Mouse (Mus musculus) bone marrow, adult 2 months (tissue): ENCODE data around the gene Rpl28. TPM values are rescaled to one million over a fixed set of nuclear protein-coding genes. Genes with fewer than 3 reads are reported as not detected.

Experiments
- H3K27ac ChIP-seq: fragments of 200-500 bp; 2 replicates; pipeline ENCODE4 v1.5.1; 2012; ENCODE audit warnings: low read depth, mild to moderate bottlenecking, control low read depth, inconsistent platforms, low read length; ENCODE audit not compliant: control insufficient read depth, poor library complexity, insufficient read depth
- H3K4me1 ChIP-seq: fragments of 200-500 bp; 2 replicates; pipeline ENCODE4 v1.6.1; 2011; ENCODE audit warnings: low read length; ENCODE audit not compliant: control insufficient read depth, insufficient read depth
- H3K4me3 ChIP-seq: fragments of 200-500 bp; replicated peaks from 2 replicates; pipeline ENCODE3; 2011; ENCODE audit warnings: mild to moderate bottlenecking, low read depth, low read length, control low read depth; ENCODE audit not compliant: control insufficient read depth
- CTCF ChIP-seq: fragments of 200-500 bp; IDR thresholded peaks from 2 replicates; pipeline ENCODE4 v1.5.1; 2011; ENCODE audit warnings: low read length, control low read depth; ENCODE audit not compliant: control insufficient read depth, insufficient read depth
- POLR2A ChIP-seq: fragments of 200-500 bp; IDR thresholded peaks from 2 replicates; pipeline ENCODE4 v1.6.1; 2011; ENCODE audit warnings: low read depth, mild to moderate bottlenecking, control low read depth, low read length, borderline replicate concordance; ENCODE audit not compliant: control insufficient read depth
- WGBS: fragments of 180-500 bp; shearing (Covaris S2); methylation state at CpG from one replicate; pipeline ENCODE4 v1.1.7; 2018; 5-methylcytosine and 5-hydroxymethylcytosine counted together
- polyA plus RNA-seq: library from polyadenylated mRNA; stranded (reverse); fragments of >200 nt; gene quantifications from 2 replicates; pipeline ENCODE4 v1.2.4, GENCODE M21; 2011; ENCODE audit warnings: low replicate concordance; ENCODE audit not compliant: missing spikeins, insufficient read depth, insufficient read length

Gene Rpl28
- polyA plus RNA-seq, 1 experiment, result 887 TPM

GRCm38 (mm10) chr7:4836351-4836792 is 43.7 kb downstream of the Rpl28 start:
- no peaks in the 10 kb centered on the region for H3K4me1 ChIP-seq
- TF ChIP-seq POLR2A (no peak), CTCF (peak; percentile 24; the same call in 1 of the 2 replicates)
- under 1% methylated on average over 51 of the region's 51 CpGs for WGBS
- H3K27ac ChIP-seq, result no peak overlapping the region; the same call in 1 of the 2 replicates
- H3K4me3 ChIP-seq, result no peak overlapping the region

GRCm38 (mm10) chr7:4837639-4838038 is 45.0 kb downstream of the Rpl28 start:
- Histone ChIP-seq H3K27ac (no peak overlapping the region), H3K4me1 (no peaks in the 10 kb centered on the region), H3K4me3 (no peak overlapping the region)
- 13% methylated on average over 1 of the region's 1 CpGs for WGBS
- TF ChIP-seq CTCF (no peak), POLR2A (no peak)

- Histone ChIP-seq H3K4me3 (no peak overlapping the region), H3K4me1 (no peaks in the 10 kb centered on the region), H3K27ac (no peak overlapping the region)
- TF ChIP-seq POLR2A (no peak), CTCF (no peak)
- WGBS, result 59% methylated on average over 5 of the region's 5 CpGs
Observed at GRCm38 (mm10) chr7:4842077-4842476, 49.4 kb downstream of the Rpl28 start.

- Histone ChIP-seq H3K4me1 (no peaks in the 10 kb centered on the region), H3K27ac (no peak overlapping the region), H3K4me3 (no peak overlapping the region)
- TF ChIP-seq POLR2A (no peak), CTCF (no peak)
- WGBS, result 4% methylated on average over 16 of the region's 16 CpGs
Observed at GRCm38 (mm10) chr7:4842634-4843131, 50.0 kb downstream of the Rpl28 start.

GRCm38 (mm10) chr7:4843604-4844244 is 51.0 kb downstream of the Rpl28 start:
- H3K4me3 ChIP-seq, result no peak overlapping the region
- TF ChIP-seq CTCF, result no peak
- TF ChIP-seq POLR2A, result no peak
- no peaks in the 10 kb centered on the region for H3K4me1 ChIP-seq
- no peak overlapping the region for H3K27ac ChIP-seq
- 5% methylated on average over 34 of the region's 34 CpGs for WGBS

- H3K4me1 ChIP-seq, result no peaks in the 10 kb centered on the region
- H3K4me3 ChIP-seq, result no peak within 1 kb of the TSS
- TF ChIP-seq POLR2A (no peak), CTCF (no peak)
- no peak within 1 kb of the TSS for H3K27ac ChIP-seq
- 13% methylated on average over 41 of the region's 41 CpGs for WGBS
Observed at GRCm38 (mm10) chr7:4844245-4844916, 51.7 kb downstream of the Rpl28 start, which contains the start of gene Shisa7. Shisa7 (minus strand) TSS chr7:4844696.

Other genes with a start within 250 kb of the Rpl28 start
- 0.74 TPM in 1 of 2 replicates, not detected in the other for gene Syt5, start 245.3 kb upstream of the Rpl28 start, polyA plus RNA-seq
- not detected in 2 replicates for gene Ptprh, start 188.8 kb upstream of the Rpl28 start, polyA plus RNA-seq
- gene Tmem86b, start 161.5 kb upstream of the Rpl28 start, polyA plus RNA-seq, result 36.2 and 42.5 TPM in 2 replicates
- gene Ppp6r1, start 133.9 kb upstream of the Rpl28 start, polyA plus RNA-seq, result 53.3 and 89.0 TPM in 2 replicates
- gene Hspbp1, start 107.8 kb upstream of the Rpl28 start, polyA plus RNA-seq, result 11.7 and 19.8 TPM in 2 replicates
- 3.7 TPM in 1 of 2 replicates, not detected in the other for gene Brsk1, start 102.3 kb upstream of the Rpl28 start, polyA plus RNA-seq
- 5.1 and 7.2 TPM in 2 replicates for gene Tmem150b, start 67.6 kb upstream of the Rpl28 start, polyA plus RNA-seq
- 98.4 and 144 TPM in 2 replicates for gene Kmt5c, start 52.8 kb upstream of the Rpl28 start, polyA plus RNA-seq
- gene Cox6b2, start 39.8 kb upstream of the Rpl28 start, polyA plus RNA-seq, result 169 and 179 TPM in 2 replicates
- not detected in 2 replicates for gene Fam71e2, start 21.6 kb upstream of the Rpl28 start, polyA plus RNA-seq
- gene Il11, start 10.0 kb upstream of the Rpl28 start, polyA plus RNA-seq, result not detected in 2 replicates
- not detected in 2 replicates for gene Tmem190, start 9.9 kb upstream of the Rpl28 start, polyA plus RNA-seq
- gene Tmem238, start 3.2 kb upstream of the Rpl28 start, polyA plus RNA-seq, result 3.9 and 12.0 TPM in 2 replicates
- gene Ube2s, start 19.7 kb downstream of the Rpl28 start, polyA plus RNA-seq, result 367 and 488 TPM in 2 replicates
- gene Shisa7, start 51.8 kb downstream of the Rpl28 start, polyA plus RNA-seq, result 0.25 and 0.67 TPM in 2 replicates
- 3.9 and 12.4 TPM in 2 replicates for gene Isoc2b, start 77.4 kb downstream of the Rpl28 start, polyA plus RNA-seq
- gene Isoc2a, start 84.3 kb downstream of the Rpl28 start, polyA plus RNA-seq, result 10.7 and 21.3 TPM in 2 replicates
- gene Gm36210, start 113.6 kb downstream of the Rpl28 start, polyA plus RNA-seq, result not detected in 2 replicates
- gene Zfp628, start 122.3 kb downstream of the Rpl28 start, polyA plus RNA-seq, result 7.6 and 10.6 TPM in 2 replicates
- 1.4 and 2.8 TPM in 2 replicates for gene Nat14, start 129.2 kb downstream of the Rpl28 start, polyA plus RNA-seq
- 0.70 and 1.5 TPM in 2 replicates for gene Ssc5d, start 132.9 kb downstream of the Rpl28 start, polyA plus RNA-seq
- not detected in 2 replicates for gene Sbk2, start 171.5 kb downstream of the Rpl28 start, polyA plus RNA-seq
- gene Sbk3, start 178.3 kb downstream of the Rpl28 start, polyA plus RNA-seq, result not detected in 2 replicates
- gene Zfp579, start 203.3 kb downstream of the Rpl28 start, polyA plus RNA-seq, result 13.5 and 44.8 TPM in 2 replicates
- gene Zfp524, start 221.5 kb downstream of the Rpl28 start, polyA plus RNA-seq, result 12.6 and 15.8 TPM in 2 replicates
- 10.9 and 18.9 TPM in 2 replicates for gene Fiz1, start 221.8 kb downstream of the Rpl28 start, polyA plus RNA-seq
- not detected in 2 replicates for gene Gm44973, start 222.6 kb downstream of the Rpl28 start, polyA plus RNA-seq
- gene Zfp865, start 227.5 kb downstream of the Rpl28 start, polyA plus RNA-seq, result 23.9 and 30.4 TPM in 2 replicates
- not detected in 2 replicates for gene Ccdc106, start 227.7 kb downstream of the Rpl28 start, polyA plus RNA-seq
- gene 4632433K11Rik, start 241.2 kb downstream of the Rpl28 start, polyA plus RNA-seq, result 1.5 TPM in 1 of 2 replicates, not detected in the other
- 0.90 and 2.3 TPM in 2 replicates for gene Zfp784, start 245.6 kb downstream of the Rpl28 start, polyA plus RNA-seq